Mouse (Mus musculus) lung, embryonic 16.5 days (tissue): ENCODE data around the gene Atp1b2. TPM values are rescaled to one million over a fixed set of nuclear protein-coding genes. Genes with fewer than 3 reads are reported as not detected.

ENCODE experiments used
- ATAC-seq: fragments of 200-750 bp; cut with Nextera tagmentation; 2 replicates; pipeline ENCODE4 v1.8.0; 2017; ENCODE audit warnings: low read depth, mild to moderate bottlenecking, moderate library complexity
- H3K27ac ChIP-seq: fragments of 300-500 bp; sonication (generic); 2 replicates; pipeline ENCODE4 v1.5.1; 2014; ENCODE audit warnings: mild to moderate bottlenecking, control low read depth, low read length
- H3K27me3 ChIP-seq: fragments of 300-500 bp; sonication (generic); 2 replicates; pipeline ENCODE4 v1.6.1; 2014; ENCODE audit warnings: low read depth, low read length, mixed read lengths; ENCODE audit not compliant: control insufficient read depth, insufficient read depth
- H3K36me3 ChIP-seq: fragments of 300-500 bp; sonication (generic); 2 replicates; pipeline ENCODE4 v1.6.1; 2014; ENCODE audit warnings: low read length; ENCODE audit not compliant: control insufficient read depth, insufficient read depth
- H3K4me1 ChIP-seq: fragments of 300-500 bp; sonication (generic); replicated peaks from 2 replicates; pipeline ENCODE4 v1.6.1; 2014; ENCODE audit warnings: low read length, mixed read lengths; ENCODE audit not compliant: control insufficient read depth, insufficient read depth
- H3K4me2 ChIP-seq: fragments of 300-500 bp; sonication (generic); 2 replicates; pipeline ENCODE4 v1.6.1; 2014; ENCODE audit warnings: low read depth, low read length, control low read depth
- H3K4me3 ChIP-seq: fragments of 300-500 bp; sonication (generic); 2 replicates; pipeline ENCODE4 v1.5.1; 2014; ENCODE audit warnings: mild to moderate bottlenecking, low read length, control low read depth
- H3K9ac ChIP-seq: fragments of 300-500 bp; sonication (generic); 2 replicates; pipeline ENCODE4 v1.6.1; 2014; ENCODE audit warnings: low read length, control low read depth
- H3K9me3 ChIP-seq: fragments of 300-500 bp; sonication (generic); 2 replicates; pipeline ENCODE4 v1.6.1; 2016; ENCODE audit warnings: low read length; ENCODE audit not compliant: control insufficient read depth
- WGBS: fragments of 180-500 bp; shearing (Covaris S2); extraction: QIAGEN DNeasy Blood & Tissue Kit; methylation state at CpG from one replicate; pipeline ENCODE4 v1.1.7; 2014; 5-methylcytosine and 5-hydroxymethylcytosine counted together
- polyA plus RNA-seq: library from polyadenylated mRNA; unstranded; fragments of >200 nt; fragmentation: Nextera tagmentation; extraction: Ambion mirVana; gene quantifications from 2 replicates; pipeline ENCODE4 v1.2.1, GENCODE M21; 2015

The Atp1b2 gene
- polyA plus RNA-seq, 1 experiment from 2014 or later, result 12.7 TPM

DNA sequence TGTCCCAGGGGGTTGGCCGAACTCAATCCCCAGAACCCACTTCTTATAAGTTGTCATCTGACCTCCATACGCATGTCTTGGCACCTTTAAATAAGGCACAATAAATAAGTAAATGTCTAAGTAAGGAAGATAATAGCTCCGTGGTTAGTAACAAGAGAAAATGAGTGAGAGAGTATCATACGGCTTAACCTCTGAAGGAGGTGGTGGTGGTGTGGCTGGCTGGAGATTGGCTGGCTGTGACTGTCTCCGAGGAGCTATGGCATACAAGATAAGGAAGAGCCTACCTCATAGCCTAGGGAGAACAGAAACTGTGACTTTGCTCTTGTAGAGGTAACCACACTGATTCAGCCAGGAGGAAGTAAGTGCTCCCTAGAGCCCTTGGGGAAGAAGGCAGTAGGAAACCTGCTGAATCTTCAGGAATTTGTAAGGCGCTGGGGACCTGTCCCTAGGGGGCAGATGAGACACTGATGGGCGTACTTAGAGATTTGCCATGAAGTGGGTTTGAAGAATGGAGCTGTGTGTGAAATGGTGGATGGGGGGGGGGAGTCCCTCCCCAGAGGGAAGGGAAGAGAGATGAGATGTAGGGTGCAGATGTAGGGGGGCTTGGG is 19.9 kb downstream of the Atp1b2 start:
- Histone ChIP-seq H3K36me3 (peaks cover 28% of the 10 kb centered on the region), H3K4me2 (no peak overlapping the region), H3K27me3 (no peaks in the 10 kb centered on the region), H3K9ac (no peak overlapping the region), H3K4me3 (no peak overlapping the region), H3K27ac (no peak overlapping the region), H3K9me3 (no peaks in the 10 kb centered on the region), H3K4me1 (peaks cover 6% of the 10 kb centered on the region)
- ATAC-seq, result no peak
- 77% methylated on average over 7 of the region's 7 CpGs for WGBS

DNA sequence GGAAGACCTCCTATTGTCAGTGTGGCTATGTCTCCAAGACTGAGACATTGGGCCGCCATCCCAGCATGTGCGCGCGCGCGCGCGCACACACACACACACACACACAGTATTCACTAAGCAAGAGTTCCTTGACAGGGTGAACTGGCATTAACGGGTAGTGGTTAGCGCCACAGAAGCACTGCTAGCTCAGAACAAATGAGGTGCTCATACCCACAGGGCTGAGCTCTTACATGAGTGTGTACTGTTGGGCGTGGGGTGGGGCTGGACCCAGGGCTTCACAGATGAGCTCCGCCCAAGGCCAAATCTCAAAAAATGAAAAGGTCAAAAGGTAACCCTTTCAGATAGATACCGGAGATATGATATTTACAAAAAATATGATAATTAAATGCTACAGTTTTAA is 20.8 kb downstream of the Atp1b2 start:
- Histone ChIP-seq H3K4me3 (no peak overlapping the region), H3K4me1 (peaks cover 6% of the 10 kb centered on the region), H3K4me2 (no peak overlapping the region), H3K27ac (no peak overlapping the region), H3K27me3 (no peaks in the 10 kb centered on the region), H3K9ac (no peak overlapping the region), H3K9me3 (no peaks in the 10 kb centered on the region), H3K36me3 (peaks cover 28% of the 10 kb centered on the region)
- 93% methylated on average over 13 of the region's 13 CpGs for WGBS
- no peak for ATAC-seq

DNA sequence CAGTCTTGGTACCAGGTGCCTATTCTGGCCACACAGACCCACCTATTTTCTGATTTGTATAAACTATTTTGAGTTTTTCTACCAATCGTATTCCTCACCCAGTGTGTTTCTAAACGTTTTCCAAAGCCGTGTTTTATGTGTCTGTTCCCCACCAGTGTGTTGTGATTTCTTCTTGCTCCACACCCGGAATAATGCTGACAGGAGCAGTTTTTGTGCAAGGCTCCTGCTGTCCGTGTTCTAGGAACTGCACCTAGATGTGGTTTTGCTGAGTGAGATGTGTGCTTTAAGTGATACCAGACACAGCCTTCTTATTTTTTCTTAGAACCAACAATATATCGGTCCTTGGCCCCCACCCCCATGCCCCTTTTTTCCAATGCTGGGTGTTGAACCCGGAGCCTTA is 21.7 kb downstream of the Atp1b2 start:
- Histone ChIP-seq H3K9me3 (no peaks in the 10 kb centered on the region), H3K4me3 (no peak overlapping the region), H3K36me3 (peaks cover 20% of the 10 kb centered on the region), H3K4me2 (no peak overlapping the region), H3K9ac (no peak overlapping the region), H3K4me1 (peaks cover 6% of the 10 kb centered on the region), H3K27me3 (no peaks in the 10 kb centered on the region), H3K27ac (no peak overlapping the region)
- 83% methylated on average over 7 of the region's 7 CpGs for WGBS
- no peak for ATAC-seq

DNA sequence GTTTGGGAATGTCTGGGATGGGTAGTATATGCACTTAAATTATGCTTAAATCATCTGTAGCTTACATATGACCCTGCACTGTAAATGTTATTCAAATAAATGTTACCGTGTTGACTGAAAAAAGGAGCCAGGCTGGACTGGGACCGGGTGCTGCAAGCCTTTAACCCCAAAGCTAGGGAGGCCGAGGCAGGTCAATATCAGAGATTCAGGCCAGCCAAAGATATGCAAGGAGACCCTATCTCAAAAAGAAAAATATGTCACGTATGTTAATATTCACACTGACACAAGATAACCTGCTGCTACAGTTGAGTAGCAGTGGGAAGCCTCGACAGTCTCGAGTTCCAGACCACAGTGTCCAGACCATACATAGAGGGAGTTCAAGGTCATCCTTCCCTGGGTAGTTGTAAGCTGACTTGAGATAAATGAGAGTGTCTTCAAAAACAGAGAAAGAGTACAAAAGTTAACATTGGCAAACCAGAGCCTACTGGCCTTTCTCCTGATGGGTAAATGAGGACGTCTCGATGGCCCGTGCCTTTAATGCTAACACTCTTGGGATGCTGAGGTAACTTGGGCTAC is 23.4 kb downstream of the Atp1b2 start:
- whole genome bisulfite sequencing, result 61% methylated on average over 9 of the region's 9 CpGs
- Histone ChIP-seq H3K36me3 (peaks cover 3% of the 10 kb centered on the region), H3K27ac (no peak overlapping the region), H3K9me3 (no peaks in the 10 kb centered on the region), H3K4me3 (peak overlapping the region; percentile 22), H3K9ac (peak overlapping the region; percentile 86), H3K4me2 (peak overlapping the region; percentile 72), H3K4me1 (peaks cover 18% of the 10 kb centered on the region), H3K27me3 (no peaks in the 10 kb centered on the region)
- ATAC-seq, result no peak

DNA sequence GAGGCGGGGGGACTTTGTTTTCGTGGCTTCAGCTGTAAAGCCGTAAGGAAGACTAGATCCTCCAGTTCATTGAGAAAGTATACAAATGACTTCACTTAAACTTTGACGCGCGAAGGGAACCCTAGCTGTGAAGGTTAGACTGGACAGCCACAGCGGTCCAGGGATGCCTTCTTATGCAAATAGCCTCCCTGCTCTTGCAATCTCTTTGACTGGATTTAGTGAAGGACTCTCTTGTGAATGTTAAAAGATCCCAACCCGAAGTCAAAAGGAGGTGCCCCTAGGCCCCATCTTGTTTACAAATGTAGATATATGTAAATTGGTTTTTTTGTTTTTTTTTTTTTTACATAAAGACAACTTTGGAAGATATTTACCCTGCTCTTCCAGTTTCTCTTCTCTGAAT is 23.9 kb downstream of the Atp1b2 start:
- Histone ChIP-seq H3K27ac (peak overlapping the region; percentile 98), H3K4me1 (peaks cover 21% of the 10 kb centered on the region), H3K36me3 (no peaks in the 10 kb centered on the region), H3K4me3 (peak overlapping the region; percentile 89), H3K9ac (peak overlapping the region; percentile 86), H3K4me2 (peak overlapping the region; percentile 72), H3K27me3 (no peaks in the 10 kb centered on the region), H3K9me3 (no peaks in the 10 kb centered on the region)
- no peak for ATAC-seq
- under 1% methylated on average over 8 of the region's 8 CpGs for WGBS

DNA sequence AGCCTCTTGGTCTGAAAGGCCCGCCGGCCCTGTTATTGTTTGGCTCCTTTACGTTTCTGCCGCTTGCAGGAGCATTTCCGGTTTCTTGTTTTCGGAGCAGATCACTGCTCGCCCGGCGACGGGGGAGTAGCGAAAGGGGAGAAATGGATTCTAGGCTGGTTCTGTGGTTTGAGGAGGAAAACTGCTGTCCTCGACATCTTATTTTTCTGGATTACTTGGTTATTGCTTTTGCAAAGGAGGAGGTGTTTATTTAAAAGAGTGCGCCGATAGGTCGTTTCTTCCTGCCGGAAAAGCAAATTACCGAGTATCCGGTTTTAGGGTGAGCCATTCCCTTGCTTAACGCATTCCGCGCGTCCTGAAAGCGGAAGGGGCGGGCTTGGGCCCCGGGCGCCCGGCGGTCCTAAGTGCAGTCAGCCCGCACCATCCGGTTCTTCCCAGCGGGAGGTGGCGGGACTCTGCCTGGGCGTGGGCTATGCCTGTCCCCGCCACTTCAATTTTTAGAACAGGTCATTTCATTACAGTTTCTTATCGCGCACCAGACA is 24.5 kb downstream of the Atp1b2 start:
- Histone ChIP-seq H3K4me2 (peak overlapping the region; percentile 72), H3K27ac (peak overlapping the region; percentile 98), H3K27me3 (no peaks in the 10 kb centered on the region), H3K9me3 (no peaks in the 10 kb centered on the region), H3K36me3 (no peaks in the 10 kb centered on the region), H3K9ac (peak overlapping the region; percentile 86), H3K4me1 (peaks cover 21% of the 10 kb centered on the region), H3K4me3 (peak overlapping the region; percentile 89)
- ATAC-seq, result peak; percentile 80
- under 1% methylated on average over 36 of the region's 36 CpGs for WGBS

DNA sequence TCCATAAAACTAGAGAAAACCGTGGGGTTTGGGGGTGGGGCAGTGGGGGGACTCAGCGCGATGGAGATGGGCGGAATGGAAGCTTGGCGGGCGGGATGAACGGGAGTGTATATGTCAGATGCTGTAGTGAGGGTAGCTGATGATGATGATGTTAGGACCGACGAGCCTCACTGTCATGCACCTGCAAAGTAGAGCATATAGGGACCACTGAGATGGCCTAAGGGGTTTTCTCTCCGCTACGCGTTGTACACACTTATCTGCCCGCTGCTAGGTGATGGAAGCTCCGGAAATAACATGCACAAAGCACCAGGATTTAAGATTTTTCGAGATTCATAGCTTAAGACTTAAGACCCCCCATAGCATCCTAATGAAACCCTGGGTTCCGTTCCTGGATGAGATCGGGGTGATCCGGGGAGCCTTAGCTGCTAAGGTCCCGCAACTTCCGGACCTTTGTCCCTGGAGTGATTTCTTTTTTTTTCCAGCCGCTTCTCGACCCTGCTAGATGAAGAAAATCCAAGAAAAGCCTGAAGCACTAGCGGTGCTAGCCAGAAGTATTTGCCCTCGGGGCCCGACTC is 25.1 kb downstream of the Atp1b2 start:
- H3K9ac ChIP-seq, result peak overlapping the region; percentile 86
- ATAC-seq, result no peak
- H3K27me3 ChIP-seq, result no peaks in the 10 kb centered on the region
- H3K9me3 ChIP-seq, result no peaks in the 10 kb centered on the region
- no peaks in the 10 kb centered on the region for H3K36me3 ChIP-seq
- peak overlapping the region; percentile 89 for H3K4me3 ChIP-seq
- H3K4me1 ChIP-seq, result peaks cover 21% of the 10 kb centered on the region
- peak overlapping the region; percentile 98 for H3K27ac ChIP-seq
- H3K4me2 ChIP-seq, result peak overlapping the region; percentile 72
- 0% methylated on average over 25 of the region's 25 CpGs for WGBS

DNA sequence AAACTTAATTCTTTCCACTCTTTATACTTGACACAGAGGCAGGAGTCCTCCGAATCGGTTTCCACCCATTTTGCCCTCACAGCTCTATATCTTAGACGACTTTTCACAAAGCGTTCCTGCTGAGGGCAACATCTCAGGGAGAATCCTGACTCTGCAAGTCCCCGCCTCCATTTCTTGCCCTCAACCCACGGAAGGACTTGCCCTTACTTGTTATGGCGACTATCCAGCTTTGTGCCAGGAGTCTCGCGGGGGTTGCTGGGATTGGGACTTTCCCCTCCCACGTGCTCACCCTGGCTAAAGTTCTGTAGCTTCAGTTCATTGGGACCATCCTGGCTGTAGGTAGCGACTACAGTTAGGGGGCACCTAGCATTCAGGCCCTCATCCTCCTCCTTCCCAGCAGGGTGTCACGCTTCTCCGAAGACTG is 25.6 kb downstream of the Atp1b2 start, which contains the start of the genes Wrap53 and Trp53:
Gene Wrap53 (minus strand): TSS at position 165 of the 424 bp plus-strand sequence.
Gene Trp53 (plus strand): TSS at position 269 of the 424 bp plus-strand sequence.
- H3K9ac ChIP-seq, result peak within 1 kb of the TSS; percentile 86
- H3K9me3 ChIP-seq, result no peaks in the 10 kb centered on the region
- peak; percentile 70 for ATAC-seq
- H3K4me1 ChIP-seq, result peaks cover 21% of the 10 kb centered on the region
- H3K4me2 ChIP-seq, result peak within 1 kb of the TSS; percentile 87
- peak within 1 kb of the TSS; percentile 98 for H3K27ac ChIP-seq
- H3K27me3 ChIP-seq, result no peaks in the 10 kb centered on the region
- H3K36me3 ChIP-seq, result no peaks in the 10 kb centered on the region
- under 1% methylated on average over 13 of the region's 13 CpGs for WGBS
- peak within 1 kb of the TSS; percentile 89 for H3K4me3 ChIP-seq
